Mouse (Mus musculus) forebrain, postnatal 0 days (tissue): Measurements from ENCODE around the gene D10Jhu81e. TPM values are rescaled to one million over a fixed set of nuclear protein-coding genes. Genes with fewer than 3 reads are reported as not detected.
"Not testable (repeated sequence)": the region's sequence is repeated elsewhere in the genome, so short reads cannot be mapped to it uniquely, and the experiment has no call there.

Source experiments
- ATAC-seq: fragments of 200-750 bp; cut with Nextera tagmentation; 2 replicates; pipeline ENCODE4 v1.8.0; 2017; ENCODE audit warnings: mild to moderate bottlenecking, moderate library complexity
- DNase-seq: peaks from one replicate; pipeline ENCODE4 v3.0.0-alpha.2; 2015
- H3K27ac ChIP-seq: fragments of 300-500 bp; sonication (generic); 2 replicates; pipeline ENCODE4 v1.5.1; 2014; ENCODE audit warnings: low read depth, mild to moderate bottlenecking, antibody characterized with exemption, low read length, moderate library complexity, mixed read lengths
- H3K27me3 ChIP-seq: fragments of 300-500 bp; sonication (generic); 2 replicates; pipeline ENCODE4 v1.6.1; 2014; ENCODE audit warnings: mild to moderate bottlenecking, low read length, mixed read lengths; ENCODE audit not compliant: insufficient read depth
- H3K36me3 ChIP-seq: fragments of 300-500 bp; sonication (generic); 2 replicates; pipeline ENCODE4 v1.6.1; 2014; ENCODE audit warnings: mild to moderate bottlenecking, moderate library complexity; ENCODE audit not compliant: insufficient read depth
- H3K4me1 ChIP-seq: fragments of 300-500 bp; sonication (generic); 2 replicates; pipeline ENCODE4 v1.6.1; 2014; ENCODE audit warnings: antibody characterized with exemption; ENCODE audit not compliant: insufficient read depth
- H3K4me2 ChIP-seq: fragments of 300-500 bp; sonication (generic); 2 replicates; pipeline ENCODE4 v1.6.1; 2014; ENCODE audit warnings: low read depth, mild to moderate bottlenecking, moderate library complexity
- H3K4me3 ChIP-seq: fragments of 300-500 bp; sonication (generic); 2 replicates; pipeline ENCODE4 v1.5.1; 2014; ENCODE audit warnings: low read depth, low read length, mixed read lengths
- H3K9ac ChIP-seq: fragments of 300-500 bp; sonication (generic); 2 replicates; pipeline ENCODE4 v1.6.1; 2014; ENCODE audit warnings: mild to moderate bottlenecking
- H3K9me3 ChIP-seq: fragments of 300-500 bp; sonication (generic); 2 replicates; pipeline ENCODE4 v1.6.1; 2016; ENCODE audit warnings: low read length
- CTCF ChIP-seq: sonication (generic); IDR thresholded peaks from 2 replicates; pipeline ENCODE4 v1.5.1; 2016; ENCODE audit warnings: antibody characterized with exemption, control low read depth, low read depth
- WGBS: fragments of 180-500 bp; shearing (Covaris S2); extraction: QIAGEN DNeasy Blood & Tissue Kit; methylation state at CpG from one replicate; pipeline ENCODE4 v1.1.7; 2014; 5-methylcytosine and 5-hydroxymethylcytosine counted together
- polyA plus RNA-seq: library from polyadenylated mRNA; unstranded; fragments of >200 nt; fragmentation: Nextera tagmentation; extraction: Ambion mirVana; gene quantifications from 2 replicates; pipeline ENCODE4 v1.2.1, GENCODE M21; 2015
- total RNA-seq: library from RNA; depleted of rRNA; stranded (reverse); fragments of >200 nt; gene quantifications from 2 replicates; pipeline ENCODE4 v1.2.3, GENCODE M21; 2014

The D10Jhu81e gene
- total and polyA plus RNA-seq, 2 experiments from 2014 or later, result 24.4 to 76.7 TPM

GRCm38 (mm10) chr10:78129423-78129822 is 40.2 kb downstream of the D10Jhu81e start:
- 51% methylated on average over 11 of the region's 11 CpGs for WGBS
- TF ChIP-seq CTCF, result no peak
- Histone ChIP-seq H3K9me3 (no peaks in the 10 kb centered on the region), H3K27me3 (no peaks in the 10 kb centered on the region), H3K4me3 (no peak overlapping the region), H3K27ac (no peak overlapping the region), H3K36me3 (no peaks in the 10 kb centered on the region), H3K4me2 (no peak overlapping the region), H3K9ac (no peak overlapping the region), H3K4me1 (no peaks in the 10 kb centered on the region)
- ATAC-seq (peak; percentile 20; the same call in 1 of the 2 replicates), DNase-seq (peak; percentile 10)

GRCm38 (mm10) chr10:78128647-78129046 is 40.9 kb downstream of the D10Jhu81e start:
- H3K4me2 ChIP-seq, result no peak overlapping the region
- no peaks in the 10 kb centered on the region for H3K27me3 ChIP-seq
- H3K27ac ChIP-seq, result no peak overlapping the region
- no peaks in the 10 kb centered on the region for H3K36me3 ChIP-seq
- TF ChIP-seq CTCF, result no peak
- no peaks in the 10 kb centered on the region for H3K9me3 ChIP-seq
- no peak for DNase-seq
- H3K4me3 ChIP-seq, result no peak overlapping the region
- WGBS, result 77% methylated on average over 2 of the region's 2 CpGs
- H3K9ac ChIP-seq, result no peak overlapping the region
- ATAC-seq, result no peak
- H3K4me1 ChIP-seq, result no peaks in the 10 kb centered on the region

DNA sequence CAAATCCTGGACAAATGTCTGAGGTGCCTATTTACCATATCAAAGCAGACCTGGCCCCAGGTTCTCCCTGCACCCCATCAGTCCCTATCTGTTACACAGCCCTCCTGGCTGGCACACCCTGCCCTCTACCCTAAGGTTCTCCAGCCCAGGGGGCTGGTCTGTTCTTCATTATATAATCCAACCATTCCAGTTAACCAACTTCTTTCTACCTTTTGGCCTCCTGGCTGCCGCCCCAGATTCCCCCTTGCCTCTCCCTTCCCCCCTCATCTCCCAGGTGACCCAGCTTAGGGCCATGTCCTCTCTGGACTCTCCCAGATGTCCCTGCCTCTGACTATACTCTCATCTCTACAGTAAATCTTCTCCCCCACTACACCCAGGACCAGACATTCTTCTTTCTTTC is 41.7 kb downstream of the D10Jhu81e start:
- ATAC-seq, result no peak
- 80% methylated on average over 1 of the region's 1 CpGs for WGBS

GRCm38 (mm10) chr10:78127046-78127870 is 42.3 kb downstream of the D10Jhu81e start:
- no peaks in the 10 kb centered on the region for H3K9me3 ChIP-seq
- DNase-seq (peak; percentile 4), ATAC-seq (no peak; the same call in 1 of the 2 replicates)
- H3K9ac ChIP-seq, result no peak overlapping the region
- TF ChIP-seq CTCF, result no peak
- WGBS, result 63% methylated on average over 9 of the region's 9 CpGs
- no peak overlapping the region for H3K4me3 ChIP-seq
- no peak overlapping the region for H3K27ac ChIP-seq
- no peaks in the 10 kb centered on the region for H3K4me1 ChIP-seq
- H3K27me3 ChIP-seq, result no peaks in the 10 kb centered on the region
- H3K36me3 ChIP-seq, result no peaks in the 10 kb centered on the region
- H3K4me2 ChIP-seq, result no peak overlapping the region

More for the DNA sequence above, 41.7 kb downstream of the D10Jhu81e start:
- no peak overlapping the region for H3K9ac ChIP-seq
- H3K27ac ChIP-seq, result no peak overlapping the region
- H3K36me3 ChIP-seq, result no peaks in the 10 kb centered on the region
- no peaks in the 10 kb centered on the region for H3K4me1 ChIP-seq
- H3K4me3 ChIP-seq, result no peak overlapping the region
- H3K27me3 ChIP-seq, result no peaks in the 10 kb centered on the region
- no peak for TF ChIP-seq CTCF
- no peak for DNase-seq
- H3K9me3 ChIP-seq, result no peaks in the 10 kb centered on the region
- H3K4me2 ChIP-seq, result no peak overlapping the region

- H3K9me3 ChIP-seq, result no peaks in the 10 kb centered on the region
- TF ChIP-seq CTCF, result no peak
- no peaks in the 10 kb centered on the region for H3K4me1 ChIP-seq
- no peaks in the 10 kb centered on the region for H3K27me3 ChIP-seq
- no peak for ATAC-seq
- H3K36me3 ChIP-seq, result no peaks in the 10 kb centered on the region
- H3K4me3 ChIP-seq, result no peak overlapping the region
- no peak for DNase-seq
- 91% methylated on average over 5 of the region's 5 CpGs for WGBS
- no peak overlapping the region for H3K9ac ChIP-seq
- H3K27ac ChIP-seq, result no peak overlapping the region
- H3K4me2 ChIP-seq, result no peak overlapping the region
Observed at GRCm38 (mm10) chr10:78126311-78126710, 43.3 kb downstream of the D10Jhu81e start.

DNA sequence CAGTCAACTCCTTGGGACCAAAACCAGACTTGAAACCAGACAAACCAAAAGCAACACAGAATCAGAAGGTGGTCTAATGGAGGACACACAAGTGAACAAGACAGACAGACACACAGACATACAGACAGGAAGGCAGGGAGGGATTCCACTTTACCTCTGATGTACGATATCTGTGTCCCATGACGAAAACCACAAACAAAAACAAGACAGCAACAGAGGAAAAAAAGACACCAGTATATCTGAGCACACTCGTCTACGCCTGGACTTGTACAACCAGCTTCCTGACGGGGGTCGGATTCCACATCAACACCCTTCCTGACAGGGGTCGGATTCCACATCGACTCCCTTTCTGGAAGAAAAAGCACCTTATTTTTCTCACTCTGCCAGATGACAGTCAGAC is 44.5 kb downstream of the D10Jhu81e start:
- H3K4me1 ChIP-seq, H3K4me3 ChIP-seq, DNase-seq, H3K36me3 ChIP-seq, ATAC-seq, H3K27me3 ChIP-seq, H3K27ac ChIP-seq, H3K9ac ChIP-seq, H3K9me3 ChIP-seq, H3K4me2 ChIP-seq: not testable (repeated sequence)
- 94% methylated on average over 8 of the region's 8 CpGs for WGBS

- WGBS, result 69% methylated on average over 6 of the region's 6 CpGs
- not testable (repeated sequence) for H3K4me3 ChIP-seq, H3K27ac ChIP-seq, H3K36me3 ChIP-seq, H3K9ac ChIP-seq, ATAC-seq, H3K4me1 ChIP-seq, DNase-seq, H3K4me2 ChIP-seq, H3K27me3 ChIP-seq, H3K9me3 ChIP-seq
Observed at GRCm38 (mm10) chr10:78124137-78124536, 45.4 kb downstream of the D10Jhu81e start.
